Mouse (Mus musculus): ENCODE results near the gene Olfr330. TPM values are rescaled to one million over a fixed set of nuclear protein-coding genes. Genes with fewer than 3 reads are reported as not detected.
"Not testable (repeated sequence)": the region's sequence is repeated elsewhere in the genome, so short reads cannot be mapped to it uniquely, and the experiment has no call there.

Gene Olfr330
- total RNA-seq (2021), result not detected

DNA sequence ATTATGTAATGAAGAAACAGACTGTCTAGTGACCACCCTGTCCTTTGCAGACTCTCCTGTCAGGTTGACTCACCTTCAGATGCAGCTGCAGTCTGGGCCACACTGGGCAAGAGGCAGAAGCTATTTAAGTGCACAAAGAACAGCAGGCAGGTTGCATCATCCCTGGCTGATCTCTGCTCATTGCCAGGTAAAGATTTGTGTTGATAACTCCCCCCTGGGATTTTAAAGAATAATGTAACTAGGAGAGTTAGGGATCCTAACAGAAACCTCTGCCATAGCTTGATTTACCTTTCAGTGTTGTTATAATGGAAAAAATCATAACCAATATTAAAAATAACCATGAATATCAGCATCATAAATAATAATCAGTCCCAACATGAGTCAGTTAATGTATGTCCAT, at the start of gene Olfr330:
TSS of gene Olfr330 (minus strand) at position 101 of the 400 bp plus-strand sequence.
- not testable (repeated sequence) for DNase-seq

DNA sequence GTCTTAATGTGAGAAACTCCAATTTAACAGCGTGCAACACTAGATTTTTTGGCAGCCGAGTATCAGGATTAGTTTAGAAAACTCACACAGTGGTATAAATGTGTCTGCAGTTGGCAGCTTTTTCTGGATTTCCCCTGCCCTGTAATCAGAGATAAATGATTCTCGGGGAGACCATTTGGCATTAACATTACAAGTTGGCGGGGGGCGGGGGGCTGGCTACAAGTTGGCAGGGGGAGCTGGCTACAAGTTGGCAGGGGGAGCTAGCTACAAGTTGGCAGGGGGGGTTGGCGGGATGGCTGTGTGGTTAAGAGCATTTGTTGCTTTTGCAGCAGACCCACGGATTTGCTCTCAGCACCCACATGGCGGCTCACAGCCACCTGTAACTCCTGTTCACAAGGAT, 44.0 kb upstream of the Olfr330 start:
- DNase-seq, result peak; percentile 20 to 24

GRCm38 (mm10) chr11:58577430-58577829, 42.8 kb upstream of the Olfr330 start, which contains the start of gene Olfr325:
TSS of gene Olfr325 (plus strand) at chr11:58577730.
- DNase-seq, result no peak

GRCm38 (mm10) chr11:58570405-58570804, 35.8 kb upstream of the Olfr330 start, which contains the start of gene Olfr224:
TSS of gene Olfr224 (minus strand) at chr11:58570553.
- no peak for DNase-seq

GRCm38 (mm10) chr11:58555536-58555935, 20.9 kb upstream of the Olfr330 start, which contains the start of gene Olfr328:
TSS of gene Olfr328 (minus strand) at chr11:58555636.
- DNase-seq, result no peak

- DNase-seq, result no peak
Observed at GRCm38 (mm10) chr11:58546322-58546721, 11.7 kb upstream of the Olfr330 start, which contains the start of gene Olfr329-ps. TSS of gene Olfr329-ps (minus strand) at chr11:58546422.

- DNase-seq, result peak in 1 of 2 experiments; percentile 8
Observed at GRCm38 (mm10) chr11:58519756-58520155, 14.9 kb downstream of the Olfr330 start.

DNA sequence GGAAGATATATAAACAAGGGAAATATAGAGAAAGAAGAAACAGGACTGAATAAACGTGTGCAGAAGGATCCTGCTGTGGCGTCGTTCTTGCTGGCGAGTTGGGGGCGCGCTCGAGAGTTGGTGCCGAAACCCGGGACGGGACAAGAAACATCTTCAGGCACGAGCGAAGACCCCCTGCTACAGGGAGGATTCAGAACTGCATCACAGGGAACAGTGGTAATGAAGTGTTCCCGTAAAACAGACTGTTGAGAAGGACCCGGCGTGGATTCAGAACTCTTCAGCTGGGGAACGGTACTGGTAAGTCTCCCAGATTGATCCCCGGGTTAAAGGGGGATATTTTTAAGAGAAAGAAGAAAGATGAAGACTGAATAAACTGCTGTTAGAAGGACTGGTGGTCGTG, 15.7 kb downstream of the Olfr330 start:
- DNase-seq, result peak; percentile 47 to 59

GRCm38 (mm10) chr11:58509058-58509457, 25.6 kb downstream of the Olfr330 start:
- DNase-seq, result not testable (repeated sequence)

DNA sequence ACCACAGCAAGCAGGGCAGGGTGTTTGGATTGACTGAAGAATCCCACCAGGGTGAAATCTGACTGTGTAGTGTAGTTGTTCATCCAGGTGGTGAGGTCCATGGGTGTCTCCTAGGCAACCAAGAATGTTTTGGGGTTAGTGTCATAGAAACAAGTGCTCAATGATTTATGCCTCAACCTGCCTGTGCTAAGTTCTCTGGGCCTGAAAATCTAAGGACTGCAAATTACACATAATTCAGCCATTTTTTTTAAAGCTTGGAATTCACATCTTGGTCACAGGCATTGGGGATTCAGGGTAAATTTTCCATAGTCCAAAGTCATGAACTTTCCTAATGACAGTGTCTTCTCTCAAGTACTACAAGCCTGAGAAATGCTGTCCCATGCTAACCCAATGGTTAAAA, 32.2 kb downstream of the Olfr330 start, which contains the start of gene Olfr331:
TSS of gene Olfr331 (minus strand) at position 101 of the 400 bp plus-strand sequence.
- DNase-seq, result not testable (repeated sequence)

DNA sequence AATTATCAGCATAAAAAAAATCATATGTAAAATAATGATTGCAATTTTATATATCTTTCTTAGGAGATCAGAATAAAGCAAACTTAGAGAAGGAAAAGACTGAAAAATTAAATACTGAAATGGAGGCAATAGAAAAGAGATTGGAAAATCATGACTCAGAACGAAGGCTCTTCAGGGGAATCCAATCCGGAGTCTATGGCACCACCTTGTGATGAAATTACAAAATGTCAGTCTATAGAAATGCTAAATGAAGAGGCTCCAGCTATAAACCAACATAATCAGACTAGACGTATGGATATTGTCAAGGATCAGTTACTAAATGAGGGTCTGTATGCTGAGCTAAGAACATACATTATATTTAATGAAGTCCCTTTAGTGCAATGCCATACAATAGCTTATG, 35.3 kb downstream of the Olfr330 start:
- no peak for DNase-seq

DNA sequence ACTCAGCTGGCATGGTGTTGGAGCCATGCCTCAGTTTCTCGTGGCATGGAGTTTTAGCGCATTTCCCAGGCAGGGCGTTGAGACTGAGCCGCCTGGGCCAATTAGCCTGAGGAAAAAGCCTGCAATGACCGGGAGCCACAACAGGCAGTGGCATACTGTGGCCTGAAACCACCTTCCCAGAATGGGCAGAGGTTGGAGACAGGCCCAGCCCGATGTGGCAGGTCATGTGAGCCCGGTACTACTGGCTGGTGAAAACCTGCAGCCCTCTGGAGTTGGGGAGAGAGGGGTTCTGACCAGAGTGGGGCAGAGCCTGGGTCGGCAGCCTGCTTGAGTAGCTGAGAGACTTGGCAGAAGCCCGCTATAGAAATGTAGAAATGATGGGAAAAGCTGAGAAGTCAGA, 35.9 kb downstream of the Olfr330 start:
- DNase-seq, result no peak

DNA sequence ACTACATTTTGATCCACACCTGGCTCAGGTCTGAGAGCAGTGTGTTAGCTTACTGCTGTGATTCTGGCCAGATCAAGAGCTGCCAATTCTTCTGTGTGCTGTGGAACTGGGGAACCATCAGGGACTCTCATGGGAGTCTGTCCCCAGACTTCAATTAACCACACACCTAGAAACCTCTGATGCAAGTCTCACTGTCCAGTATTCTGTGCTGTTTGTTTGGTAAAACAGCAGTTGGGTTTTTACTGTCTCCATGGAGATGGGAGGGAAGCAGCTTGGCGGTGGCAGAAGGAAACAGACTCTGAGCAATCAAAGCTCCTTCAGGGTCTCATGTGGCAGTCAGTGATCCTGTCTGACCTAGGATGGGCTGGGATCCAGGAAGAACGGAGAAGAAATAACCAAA, 42.2 kb downstream of the Olfr330 start, which contains the start of gene Olfr332:
TSS of gene Olfr332 (minus strand) at position 101 of the 400 bp plus-strand sequence.
- no peak for DNase-seq

Other genes starting within 250 kb of the Olfr330 start
- gene Zfp692, start 227.8 kb downstream of the Olfr330 start, total RNA-seq (2021), result 10 to 100 TPM; 27.6 to 31.4 TPM
- 10 to 100 TPM; 44.0 to 51.2 TPM for gene Zfp672, start 204.5 kb downstream of the Olfr330 start, total RNA-seq (2021)
- gene Sh3bp5l, start 204.1 kb downstream of the Olfr330 start, total RNA-seq (2021), result 10 to 100 TPM; 50.3 to 52.9 TPM
- gene Lypd8, start 155.8 kb downstream of the Olfr330 start, total RNA-seq (2021), result under 1 TPM in 1 of 2 experiments, not detected in 1; 0.30 TPM
- gene 1810065E05Rik, start 113.7 kb downstream of the Olfr330 start, total RNA-seq (2021), result not detected
- not detected for gene Gm12253, start 102.3 kb downstream of the Olfr330 start, total RNA-seq (2021)
- gene Lypd9, start 81.9 kb downstream of the Olfr330 start, total RNA-seq (2021), result not detected
- gene Olfr30, start 72.6 kb downstream of the Olfr330 start, total RNA-seq (2021), result not detected
- not detected for gene Olfr332, start 42.3 kb downstream of the Olfr330 start, total RNA-seq (2021)
- gene Olfr331, start 32.3 kb downstream of the Olfr330 start, total RNA-seq (2021), result not detected
- gene Olfr329-ps, start 11.6 kb upstream of the Olfr330 start, total RNA-seq (2021), result not detected
- gene Olfr328, start 20.8 kb upstream of the Olfr330 start, total RNA-seq (2021), result under 1 TPM in 1 of 2 experiments, not detected in 1; 0.15 TPM
- not detected for gene Olfr224, start 35.7 kb upstream of the Olfr330 start, total RNA-seq (2021)
- gene Olfr325, start 42.9 kb upstream of the Olfr330 start, total RNA-seq (2021), result not detected
- gene Olfr324, start 60.3 kb upstream of the Olfr330 start, total RNA-seq (2021), result not detected
- gene 2210407C18Rik, start 81.2 kb upstream of the Olfr330 start, total RNA-seq (2021), result not detected
- gene Olfr323, start 95.7 kb upstream of the Olfr330 start, total RNA-seq (2021), result not detected
- not detected for gene Trim58, start 105.6 kb upstream of the Olfr330 start, total RNA-seq (2021)
- not detected for gene Olfr322, start 123.9 kb upstream of the Olfr330 start, total RNA-seq (2021)
- gene Olfr320, start 146.3 kb upstream of the Olfr330 start, total RNA-seq (2021), result not detected
- gene Olfr319, start 164.3 kb upstream of the Olfr330 start, total RNA-seq (2021), result not detected
- gene Olfr318, start 189.2 kb upstream of the Olfr330 start, total RNA-seq (2021), result not detected
- under 1 TPM in 1 of 2 experiments, not detected in 1; 0.20 TPM for gene Olfr317, start 204.4 kb upstream of the Olfr330 start, total RNA-seq (2021)
- gene Olfr316, start 217.9 kb upstream of the Olfr330 start, total RNA-seq (2021), result under 1 TPM; 0.45 to 0.48 TPM
- gene Olfr315, start 238.4 kb upstream of the Olfr330 start, total RNA-seq (2021), result not detected
- gene Olfr314, start 248.1 kb upstream of the Olfr330 start, total RNA-seq (2021), result not detected

Measured in layer of hippocampus, postnatal 36 days (tissue).